Mouse (Mus musculus) forebrain, embryonic 14.5 days (tissue): ENCODE measurements around the gene 4930568D16Rik. TPM values are rescaled to one million over a fixed set of nuclear protein-coding genes. Genes with fewer than 3 reads are reported as not detected.

Experiments used
- ATAC-seq: fragments of 200-750 bp; cut with Nextera tagmentation; 2 replicates; pipeline ENCODE4 v1.8.0; 2017; ENCODE audit warnings: mild to moderate bottlenecking, moderate library complexity
- DNase-seq: peaks from one replicate; pipeline ENCODE4 v3.0.0-alpha.2; 2015; ENCODE audit warnings: low spot score
- H3K27ac ChIP-seq: fragments of 300-500 bp; sonication (generic); 2 replicates; pipeline ENCODE4 v1.5.1; 2014; ENCODE audit warnings: low read depth, mild to moderate bottlenecking, control low read depth, low read length, moderate library complexity
- H3K27me3 ChIP-seq: fragments of 300-500 bp; sonication (generic); replicated peaks from 2 replicates; pipeline ENCODE4 v1.6.1; 2014; ENCODE audit warnings: low read length, control low read depth, mixed read lengths; ENCODE audit not compliant: control insufficient read depth, insufficient read depth
- H3K36me3 ChIP-seq: fragments of 300-500 bp; sonication (generic); 2 replicates; pipeline ENCODE4 v1.6.1; 2014; ENCODE audit warnings: low read length, control low read depth; ENCODE audit not compliant: control insufficient read depth, insufficient read depth
- H3K4me1 ChIP-seq: fragments of 300-500 bp; sonication (generic); 2 replicates; pipeline ENCODE4 v1.6.1; 2014; ENCODE audit warnings: antibody characterized with exemption, low read length, control low read depth; ENCODE audit not compliant: control insufficient read depth, insufficient read depth
- H3K4me2 ChIP-seq: fragments of 300-500 bp; sonication (generic); 2 replicates; pipeline ENCODE4 v1.6.1; 2014; ENCODE audit warnings: mild to moderate bottlenecking, control low read depth, low read length
- H3K4me3 ChIP-seq: fragments of 300-500 bp; sonication (generic); 2 replicates; pipeline ENCODE4 v1.5.1; 2014; ENCODE audit warnings: low read depth, low read length, control low read depth
- H3K9ac ChIP-seq: fragments of 300-500 bp; sonication (generic); 2 replicates; pipeline ENCODE4 v1.6.1; 2014; ENCODE audit warnings: mild to moderate bottlenecking, low read length, control low read depth, moderate library complexity
- H3K9me3 ChIP-seq: fragments of 300-500 bp; sonication (generic); replicated peaks from 2 replicates; pipeline ENCODE4 v1.6.1; 2016; ENCODE audit warnings: low read length, control low read depth, mixed read lengths; ENCODE audit not compliant: control insufficient read depth
- WGBS: fragments of 180-500 bp; shearing (Covaris S2); extraction: QIAGEN DNeasy Blood & Tissue Kit; methylation state at CpG from one replicate; pipeline ENCODE4 v1.1.7; 2014; 5-methylcytosine and 5-hydroxymethylcytosine counted together
- polyA plus RNA-seq: library from polyadenylated mRNA; unstranded; fragments of >200 nt; fragmentation: Nextera tagmentation; extraction: Ambion mirVana; gene quantifications from 2 replicates; pipeline ENCODE4 v1.2.1, GENCODE M21; 2014

Gene 4930568D16Rik
- polyA plus RNA-seq, 1 experiment from 2014 or later: not detected

DNA sequence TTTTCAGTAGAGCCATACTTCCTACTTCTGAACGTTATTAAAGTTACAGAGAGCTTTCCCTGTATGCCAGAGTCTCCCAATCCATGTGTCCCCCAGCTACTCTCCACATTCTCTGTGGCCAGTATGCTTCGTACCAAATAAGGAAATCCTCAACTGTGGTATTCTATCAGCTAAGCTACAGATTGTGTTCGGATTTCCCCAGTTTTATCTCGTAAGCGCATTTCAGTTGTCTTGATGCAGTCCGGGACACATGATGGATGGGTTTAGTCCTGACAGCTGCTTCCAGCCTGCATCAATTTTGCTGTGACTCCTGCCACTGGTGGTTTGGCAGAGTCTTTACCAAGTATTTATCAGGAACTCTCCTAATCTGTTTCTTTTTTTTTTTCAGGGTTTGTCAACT, 10.1 kb upstream of the 4930568D16Rik start:
- H3K36me3 ChIP-seq: no peaks in the 10 kb centered on the region
- ATAC-seq: no peak
- no peak overlapping the region for H3K27ac ChIP-seq
- no peak overlapping the region for H3K4me3 ChIP-seq
- no peaks in the 10 kb centered on the region for H3K27me3 ChIP-seq
- H3K4me1 ChIP-seq: no peaks in the 10 kb centered on the region
- DNase-seq: no peak
- H3K4me2 ChIP-seq: no peak overlapping the region
- no peaks in the 10 kb centered on the region for H3K9me3 ChIP-seq
- 84% methylated on average over 6 of the region's 6 CpGs for WGBS
- H3K9ac ChIP-seq: no peak overlapping the region

DNA sequence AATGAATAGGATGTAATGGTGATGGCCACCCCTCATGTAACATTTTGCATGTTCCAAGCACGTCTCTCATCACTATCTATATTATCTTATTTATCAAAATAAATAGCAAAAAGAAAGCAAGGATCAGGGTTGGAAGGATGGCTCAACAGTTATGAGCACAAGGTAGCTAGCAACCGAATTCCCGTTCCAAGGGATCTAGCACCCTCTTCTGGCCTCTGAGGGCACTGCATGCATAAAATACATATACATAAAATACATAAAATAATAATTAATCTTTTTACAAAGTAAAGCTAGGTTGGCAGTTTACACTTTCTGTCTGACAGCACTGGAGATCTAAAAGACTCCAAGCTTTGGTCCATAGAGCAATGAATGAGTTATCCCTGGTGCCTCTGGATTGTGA, 5.5 kb upstream of the 4930568D16Rik start:
- H3K27ac ChIP-seq: no peak overlapping the region
- no peak overlapping the region for H3K4me3 ChIP-seq
- WGBS: 11% methylated on average over 3 of the region's 3 CpGs
- H3K4me2 ChIP-seq: no peak overlapping the region
- no peak overlapping the region for H3K9ac ChIP-seq
- no peaks in the 10 kb centered on the region for H3K9me3 ChIP-seq
- no peaks in the 10 kb centered on the region for H3K36me3 ChIP-seq
- no peaks in the 10 kb centered on the region for H3K4me1 ChIP-seq
- H3K27me3 ChIP-seq: no peaks in the 10 kb centered on the region
- DNase-seq (peak; percentile 54), ATAC-seq (no peak)

DNA sequence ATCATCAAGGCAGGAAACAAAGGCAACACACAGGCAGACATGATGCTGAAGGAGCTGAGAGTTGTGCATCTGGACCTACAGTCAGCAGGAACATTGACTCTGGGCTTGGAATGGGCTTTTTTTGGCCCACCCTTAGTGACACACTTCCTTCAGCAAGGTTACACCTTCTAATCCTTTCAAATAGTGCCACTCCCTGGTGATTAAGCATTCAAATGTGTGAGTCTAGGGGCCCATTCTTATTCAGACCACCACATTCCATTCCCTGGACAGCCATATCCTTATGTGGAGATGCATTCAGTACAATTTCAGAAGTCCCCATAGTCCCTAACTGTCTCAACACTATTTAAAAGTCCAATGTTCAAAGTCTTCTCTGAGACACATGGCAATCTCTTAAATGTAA, 3.2 kb upstream of the 4930568D16Rik start:
- Histone ChIP-seq H3K27me3 (no peaks in the 10 kb centered on the region), H3K4me3 (no peak overlapping the region), H3K36me3 (no peaks in the 10 kb centered on the region), H3K9me3 (no peaks in the 10 kb centered on the region), H3K4me2 (no peak overlapping the region), H3K27ac (no peak overlapping the region), H3K4me1 (no peaks in the 10 kb centered on the region), H3K9ac (no peak overlapping the region)
- no peak for ATAC-seq
- DNase-seq: no peak

DNA sequence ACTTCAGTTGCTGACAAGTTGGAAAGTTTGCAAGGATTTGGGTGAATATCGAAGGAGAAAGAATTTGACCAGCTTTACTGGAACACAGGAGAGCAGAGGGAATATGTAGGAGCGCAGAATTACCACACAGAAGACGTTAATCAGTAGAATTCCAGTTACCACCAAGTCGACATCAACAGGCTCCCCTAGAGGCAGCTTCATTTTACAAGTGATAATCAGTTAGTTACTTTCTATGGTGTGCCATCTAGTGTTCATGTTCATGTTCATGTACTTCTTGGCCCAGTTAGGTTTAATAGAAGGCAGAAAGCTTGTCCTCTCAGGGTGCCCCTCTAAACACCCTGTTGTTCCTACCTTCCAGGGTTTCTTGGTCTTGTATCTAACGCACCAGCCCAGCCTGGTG, 18.3 kb downstream of the 4930568D16Rik start:
- DNase-seq (peak; percentile 64), ATAC-seq (no peak)
- H3K4me3 ChIP-seq: no peak overlapping the region
- H3K4me2 ChIP-seq: no peak overlapping the region
- H3K27ac ChIP-seq: no peak overlapping the region
- no peaks in the 10 kb centered on the region for H3K27me3 ChIP-seq
- H3K4me1 ChIP-seq: no peaks in the 10 kb centered on the region
- no peaks in the 10 kb centered on the region for H3K36me3 ChIP-seq
- WGBS: 57% methylated on average over 5 of the region's 5 CpGs
- no peak overlapping the region for H3K9ac ChIP-seq
- H3K9me3 ChIP-seq: no peaks in the 10 kb centered on the region

DNA sequence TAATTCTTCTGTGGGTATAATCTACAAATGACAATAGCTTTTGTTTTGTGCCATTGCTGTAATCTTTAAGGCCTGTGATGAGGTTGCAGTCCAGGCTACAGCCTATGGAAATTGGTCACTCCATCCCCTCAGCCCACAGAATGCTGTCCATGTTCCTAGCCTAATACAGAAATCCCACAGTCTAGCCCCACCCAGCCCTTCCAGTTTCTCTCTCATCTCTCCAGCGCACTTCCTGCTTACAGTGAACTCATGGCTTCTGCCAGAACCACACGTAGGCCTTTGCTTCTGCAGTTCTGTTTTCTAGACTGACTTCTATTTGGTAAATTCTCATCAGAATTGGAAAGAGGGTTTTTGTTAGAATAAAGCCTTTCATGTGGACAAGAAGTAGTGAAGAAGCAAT, 21.5 kb downstream of the 4930568D16Rik start:
- Histone ChIP-seq H3K9ac (no peak overlapping the region), H3K27me3 (no peaks in the 10 kb centered on the region), H3K27ac (no peak overlapping the region), H3K4me2 (no peak overlapping the region), H3K36me3 (no peaks in the 10 kb centered on the region), H3K4me3 (no peak overlapping the region), H3K4me1 (no peaks in the 10 kb centered on the region), H3K9me3 (no peaks in the 10 kb centered on the region)
- 82% methylated on average over 2 of the region's 2 CpGs for WGBS
- DNase-seq (no peak), ATAC-seq (no peak)

DNA sequence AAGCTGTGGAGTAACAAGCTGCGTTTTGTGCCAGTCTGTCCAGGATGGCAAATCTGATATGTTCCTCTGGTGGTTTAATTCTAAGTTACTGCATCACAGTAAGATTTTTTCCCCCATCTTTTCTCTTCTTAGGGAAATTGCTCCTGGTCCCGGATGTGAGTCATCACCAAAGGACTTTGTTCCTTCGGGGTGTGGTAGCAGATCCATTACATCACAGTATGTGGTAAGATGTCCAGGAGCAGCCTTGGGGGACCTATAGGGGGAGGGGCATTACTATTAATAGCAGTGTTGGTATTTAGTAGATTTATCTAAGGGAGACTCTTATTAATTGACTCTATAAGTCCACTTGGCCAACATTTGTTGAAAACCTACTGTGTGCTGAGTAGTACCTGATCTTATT, 24.9 kb downstream of the 4930568D16Rik start:
- ATAC-seq (no peak), DNase-seq (no peak)
- H3K4me1 ChIP-seq: no peaks in the 10 kb centered on the region
- H3K36me3 ChIP-seq: no peaks in the 10 kb centered on the region
- H3K27me3 ChIP-seq: no peaks in the 10 kb centered on the region
- H3K9ac ChIP-seq: no peak overlapping the region
- no peak overlapping the region for H3K4me2 ChIP-seq
- H3K4me3 ChIP-seq: no peak overlapping the region
- H3K27ac ChIP-seq: no peak overlapping the region
- WGBS: 87% methylated on average over 3 of the region's 3 CpGs
- H3K9me3 ChIP-seq: no peaks in the 10 kb centered on the region

DNA sequence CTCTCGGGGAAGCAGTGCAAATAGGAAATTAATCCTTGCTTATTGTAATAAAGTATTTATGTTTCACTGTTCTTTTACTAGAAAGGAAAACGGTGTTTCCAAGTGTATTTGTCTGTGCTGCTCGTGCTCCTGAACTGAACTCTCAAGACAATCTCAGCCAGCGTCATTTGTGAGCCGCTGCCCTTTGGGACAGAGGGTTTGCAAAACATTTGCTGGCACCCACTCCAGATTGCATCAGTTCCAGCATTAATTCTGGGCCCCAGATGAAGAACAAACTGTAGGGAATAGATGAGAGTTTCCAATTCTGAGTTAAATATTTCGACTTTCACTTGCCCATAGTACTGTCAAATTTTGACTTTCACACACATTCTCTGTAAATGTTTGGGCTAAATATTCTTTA, 28.8 kb downstream of the 4930568D16Rik start:
- Histone ChIP-seq H3K4me2 (no peak overlapping the region), H3K9ac (no peak overlapping the region), H3K9me3 (no peaks in the 10 kb centered on the region), H3K27ac (no peak overlapping the region), H3K27me3 (no peaks in the 10 kb centered on the region), H3K36me3 (no peaks in the 10 kb centered on the region), H3K4me3 (no peak overlapping the region), H3K4me1 (peaks cover 7% of the 10 kb centered on the region; the same call in 1 of the 2 replicates)
- WGBS: 87% methylated on average over 6 of the region's 6 CpGs
- DNase-seq: no peak
- no peak for ATAC-seq

DNA sequence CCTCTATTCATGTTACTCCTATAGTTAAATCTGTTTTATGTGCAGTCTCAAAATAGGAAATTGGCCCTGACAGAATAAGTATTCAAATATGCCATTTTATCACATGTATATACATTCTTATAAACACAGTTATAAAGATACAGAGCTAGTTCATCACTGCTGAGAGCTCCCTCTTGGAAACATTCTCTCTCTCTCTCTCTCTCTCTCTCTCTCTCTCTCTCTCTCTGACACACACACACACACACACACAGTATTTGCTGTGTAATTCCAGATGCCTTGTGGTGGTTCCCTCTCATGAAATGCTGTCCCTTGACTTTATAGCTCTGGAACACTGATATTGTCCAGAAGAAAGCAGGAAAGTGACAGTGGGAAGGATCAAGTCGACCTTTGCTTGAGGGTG, 29.5 kb downstream of the 4930568D16Rik start:
- Histone ChIP-seq H3K4me2 (no peak overlapping the region), H3K27ac (no peak overlapping the region), H3K36me3 (no peaks in the 10 kb centered on the region), H3K27me3 (no peaks in the 10 kb centered on the region), H3K4me3 (no peak overlapping the region), H3K9me3 (no peaks in the 10 kb centered on the region), H3K9ac (no peak overlapping the region), H3K4me1 (peaks cover 7% of the 10 kb centered on the region; the same call in 1 of the 2 replicates)
- ATAC-seq (no peak), DNase-seq (no peak)
- 81% methylated on average over 1 of the region's 1 CpGs for WGBS

DNA sequence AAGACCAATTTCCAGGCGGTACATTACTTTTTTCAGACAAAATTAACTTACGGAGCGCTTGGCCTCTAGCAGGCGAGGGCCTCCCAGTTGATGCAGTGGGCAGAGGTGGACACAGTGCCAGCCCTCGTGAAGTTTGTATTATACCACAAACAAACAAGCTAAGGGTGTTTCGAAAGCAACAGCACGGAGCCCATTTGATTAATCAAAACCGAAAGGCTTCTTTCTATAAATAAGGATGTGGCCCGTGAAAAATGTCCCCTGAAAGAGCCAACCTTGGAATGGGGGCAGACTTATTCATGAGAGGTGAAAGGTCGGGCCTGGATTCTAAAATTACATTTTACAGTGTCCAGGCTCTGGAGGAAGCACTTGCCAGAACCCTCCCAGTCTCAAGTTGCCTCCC, 30.1 kb downstream of the 4930568D16Rik start:
- WGBS: 46% methylated on average over 10 of the region's 10 CpGs
- H3K9ac ChIP-seq: peak overlapping the region; percentile 72; the same call in 1 of the 2 replicates
- peaks cover 7% of the 10 kb centered on the region; the same call in 1 of the 2 replicates for H3K4me1 ChIP-seq
- peak overlapping the region; percentile 62 for H3K4me3 ChIP-seq
- no peak overlapping the region for H3K27ac ChIP-seq
- peak overlapping the region; percentile 98 for H3K4me2 ChIP-seq
- DNase-seq: no peak
- ATAC-seq: no peak
- H3K27me3 ChIP-seq: no peaks in the 10 kb centered on the region
- H3K36me3 ChIP-seq: no peaks in the 10 kb centered on the region
- H3K9me3 ChIP-seq: no peaks in the 10 kb centered on the region
